Mouse (Mus musculus): Measurements from ENCODE around the gene Prkd2. TPM values are rescaled to one million over a fixed set of nuclear protein-coding genes. Genes with fewer than 3 reads are reported as not detected.
A peak's percentile ranks its signal among the peaks of the same experiment; 100 is the strongest.

Prkd2 gene
- polyA plus RNA-seq, 1 experiment: 6.8 TPM

- no peak overlapping the region for H3K27ac ChIP-seq (ENCODE audit: insufficient read depth, low read length)
These were observed 8.9 kb downstream of the Prkd2 start for GRCm38 (mm10) chr7:16851636-16852035.

GRCm38 (mm10) chr7:16853302-16853831, 10.7 kb downstream of the Prkd2 start:
- TF ChIP-seq CTCF (IDR thresholded peaks at IDR 0.05; ENCODE audit: extremely low read depth, insufficient read depth, low read length): no peak
- no peak for TF ChIP-seq POLR2A (IDR thresholded peaks at IDR 0.05; ENCODE audit: extremely low read depth, insufficient read depth, low read length)
- Histone ChIP-seq H3K27ac (ENCODE audit: insufficient read depth, low read length) (no peak overlapping the region), H3K4me1 (ENCODE audit: control insufficient read depth, insufficient read depth, low read length) (no peaks in the 10 kb centered on the region), H3K4me3 (ENCODE audit: insufficient read depth, low read length) (no peak overlapping the region)

More at GRCm38 (mm10) chr7:16851636-16852035, 8.9 kb downstream of the Prkd2 start:
- H3K4me3 ChIP-seq (ENCODE audit: insufficient read depth, low read length): no peak overlapping the region
- TF ChIP-seq CTCF (IDR thresholded peaks at IDR 0.05; ENCODE audit: extremely low read depth, insufficient read depth, low read length): no peak
- no peak for TF ChIP-seq POLR2A (IDR thresholded peaks at IDR 0.05; ENCODE audit: extremely low read depth, insufficient read depth, low read length)
- H3K4me1 ChIP-seq (ENCODE audit: control insufficient read depth, insufficient read depth, low read length): no peaks in the 10 kb centered on the region

DNA sequence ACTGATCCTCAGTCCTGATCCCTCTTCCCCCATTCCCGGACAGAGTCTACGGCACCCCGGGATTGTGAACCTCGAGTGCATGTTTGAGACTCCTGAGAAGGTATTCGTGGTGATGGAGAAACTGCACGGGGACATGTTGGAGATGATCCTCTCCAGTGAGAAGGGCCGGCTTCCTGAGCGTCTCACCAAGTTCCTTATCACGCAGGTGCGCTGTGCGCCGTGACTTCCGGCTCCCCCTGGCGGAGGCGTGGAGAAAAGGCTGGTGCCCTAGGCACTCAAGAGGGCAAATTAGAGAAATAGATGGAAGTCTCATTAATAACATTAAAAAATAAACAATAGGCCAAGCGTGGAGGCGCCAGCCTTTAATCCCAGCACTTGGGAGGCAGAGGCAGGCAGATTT, 15.6 kb downstream of the Prkd2 start:
- Histone ChIP-seq H3K4me1 (ENCODE audit: control insufficient read depth, insufficient read depth, low read length) (no peaks in the 10 kb centered on the region), H3K27ac (ENCODE audit: insufficient read depth, low read length) (no peak overlapping the region), H3K4me3 (ENCODE audit: insufficient read depth, low read length) (peak overlapping the region; percentile 25; the same call in 1 of the 2 replicates)
- TF ChIP-seq POLR2A (IDR thresholded peaks at IDR 0.05; ENCODE audit: extremely low read depth, insufficient read depth, low read length) (no peak), CTCF (IDR thresholded peaks at IDR 0.05; ENCODE audit: extremely low read depth, insufficient read depth, low read length) (peak; percentile 53)

GRCm38 (mm10) chr7:16859902-16860651, 17.4 kb downstream of the Prkd2 start:
- H3K4me1 ChIP-seq (ENCODE audit: control insufficient read depth, insufficient read depth, low read length): no peaks in the 10 kb centered on the region
- peak; percentile 64 for TF ChIP-seq CTCF (IDR thresholded peaks at IDR 0.05; ENCODE audit: extremely low read depth, insufficient read depth, low read length)
- no peak for TF ChIP-seq POLR2A (IDR thresholded peaks at IDR 0.05; ENCODE audit: extremely low read depth, insufficient read depth, low read length)
- no peak overlapping the region for H3K27ac ChIP-seq (ENCODE audit: insufficient read depth, low read length)
- no peak overlapping the region for H3K4me3 ChIP-seq (ENCODE audit: insufficient read depth, low read length)

DNA sequence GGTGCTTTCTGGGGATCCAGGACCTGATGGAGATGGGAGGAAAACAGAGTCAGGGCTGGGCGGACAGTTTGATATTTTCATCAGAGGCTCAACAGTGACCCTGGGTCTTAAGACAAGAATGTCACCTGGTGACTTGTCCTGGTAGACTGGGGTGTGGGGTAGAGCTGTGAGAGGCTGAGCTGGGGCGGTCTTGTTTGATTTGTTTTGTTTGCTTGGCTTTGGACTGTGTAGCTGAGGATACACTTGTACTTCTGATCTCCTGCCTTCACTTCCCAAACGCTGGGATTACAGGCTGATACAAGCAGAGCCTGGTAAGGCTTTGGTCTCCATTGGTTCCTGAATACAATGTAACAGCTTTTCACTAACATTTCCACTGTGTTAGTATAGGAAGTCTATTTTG, 24.8 kb downstream of the Prkd2 start:
- Histone ChIP-seq H3K4me3 (ENCODE audit: insufficient read depth, low read length) (no peak overlapping the region), H3K4me1 (ENCODE audit: control insufficient read depth, insufficient read depth, low read length) (no peaks in the 10 kb centered on the region), H3K27ac (ENCODE audit: insufficient read depth, low read length) (no peak overlapping the region)
- TF ChIP-seq CTCF (IDR thresholded peaks at IDR 0.05; ENCODE audit: extremely low read depth, insufficient read depth, low read length) (no peak), POLR2A (IDR thresholded peaks at IDR 0.05; ENCODE audit: extremely low read depth, insufficient read depth, low read length) (no peak)

DNA sequence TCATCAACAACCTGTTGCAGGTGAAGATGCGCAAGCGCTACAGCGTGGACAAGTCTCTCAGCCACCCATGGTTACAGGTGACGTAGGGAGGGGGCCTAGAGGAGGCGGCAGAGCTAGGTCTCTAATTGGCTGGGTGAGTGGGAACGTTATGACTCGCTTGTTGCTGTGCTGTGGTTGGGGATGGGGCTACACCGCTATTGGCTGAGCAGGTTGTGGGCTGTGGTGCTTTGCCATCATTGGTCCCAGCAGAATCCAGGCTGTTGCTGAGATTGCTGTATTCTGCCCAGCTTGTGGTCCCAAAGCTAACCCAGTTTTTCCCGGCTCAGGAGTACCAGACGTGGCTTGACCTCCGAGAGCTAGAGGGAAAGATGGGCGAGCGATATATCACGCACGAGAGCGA, 26.8 kb downstream of the Prkd2 start:
- Histone ChIP-seq H3K27ac (ENCODE audit: insufficient read depth, low read length) (peak overlapping the region; percentile 47), H3K4me1 (ENCODE audit: control insufficient read depth, insufficient read depth, low read length) (no peaks in the 10 kb centered on the region), H3K4me3 (ENCODE audit: insufficient read depth, low read length) (peak overlapping the region; percentile 35)
- TF ChIP-seq CTCF (IDR thresholded peaks at IDR 0.05; ENCODE audit: extremely low read depth, insufficient read depth, low read length): no peak
- TF ChIP-seq POLR2A (IDR thresholded peaks at IDR 0.05; ENCODE audit: extremely low read depth, insufficient read depth, low read length): peak; percentile 93

DNA sequence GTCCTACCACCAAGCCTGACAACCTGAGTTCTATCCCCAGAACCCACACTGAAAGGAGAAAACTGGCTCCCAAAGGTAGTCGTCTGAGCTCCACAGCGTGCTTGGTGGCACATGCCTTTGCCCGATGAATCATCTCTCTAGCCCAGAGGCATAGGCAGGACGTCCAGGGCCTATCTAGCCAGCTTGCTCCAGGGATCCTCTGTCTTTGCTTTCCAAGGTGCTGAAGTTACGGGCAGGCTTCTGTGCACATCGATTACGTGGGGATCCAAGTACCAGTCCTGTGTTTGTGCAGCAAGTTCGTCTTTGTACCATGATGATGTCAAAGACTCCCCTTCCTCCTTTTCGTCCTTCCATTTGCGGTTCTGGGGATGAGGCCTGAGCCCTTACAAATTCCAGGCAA, 28.9 kb downstream of the Prkd2 start:
- Histone ChIP-seq H3K4me3 (ENCODE audit: insufficient read depth, low read length) (no peak overlapping the region), H3K27ac (ENCODE audit: insufficient read depth, low read length) (no peak overlapping the region), H3K4me1 (ENCODE audit: control insufficient read depth, insufficient read depth, low read length) (no peaks in the 10 kb centered on the region)
- no peak for TF ChIP-seq POLR2A (IDR thresholded peaks at IDR 0.05; ENCODE audit: extremely low read depth, insufficient read depth, low read length)
- TF ChIP-seq CTCF (IDR thresholded peaks at IDR 0.05; ENCODE audit: extremely low read depth, insufficient read depth, low read length): no peak

DNA sequence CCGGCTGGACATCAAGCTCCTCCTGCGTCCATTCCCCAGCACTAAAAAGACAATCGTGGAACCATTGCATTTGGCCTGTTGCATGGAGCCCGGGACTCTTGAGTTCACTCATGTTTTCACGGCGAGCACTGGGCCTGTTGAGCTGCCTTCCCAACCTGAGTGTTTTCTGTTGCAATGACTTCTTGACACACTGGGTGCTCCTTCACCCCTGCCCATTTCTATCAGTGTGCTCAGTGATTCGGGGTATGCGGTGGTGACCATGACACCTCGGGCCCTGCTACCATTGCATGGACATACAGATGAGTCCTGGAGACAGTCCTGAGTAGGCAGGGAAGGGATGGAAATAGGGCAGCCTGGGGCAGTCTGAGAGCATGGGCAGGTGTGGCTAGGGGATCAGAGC, 29.8 kb downstream of the Prkd2 start:
- Histone ChIP-seq H3K27ac (ENCODE audit: insufficient read depth, low read length) (no peak overlapping the region), H3K4me1 (ENCODE audit: control insufficient read depth, insufficient read depth, low read length) (no peaks in the 10 kb centered on the region; the same call in 1 of the 2 replicates), H3K4me3 (ENCODE audit: insufficient read depth, low read length) (no peak overlapping the region)
- TF ChIP-seq POLR2A (IDR thresholded peaks at IDR 0.05; ENCODE audit: extremely low read depth, insufficient read depth, low read length) (no peak), CTCF (IDR thresholded peaks at IDR 0.05; ENCODE audit: extremely low read depth, insufficient read depth, low read length) (no peak)

GRCm38 (mm10) chr7:16873392-16873791, 30.7 kb downstream of the Prkd2 start:
- Histone ChIP-seq H3K4me1 (ENCODE audit: control insufficient read depth, insufficient read depth, low read length) (no peaks in the 10 kb centered on the region; the same call in 1 of the 2 replicates), H3K27ac (ENCODE audit: insufficient read depth, low read length) (no peak overlapping the region), H3K4me3 (ENCODE audit: insufficient read depth, low read length) (no peak overlapping the region)
- TF ChIP-seq CTCF (IDR thresholded peaks at IDR 0.05; ENCODE audit: extremely low read depth, insufficient read depth, low read length) (0 out of 2 replicates have a peak, but pooled peaks have one; percentile 0), POLR2A (IDR thresholded peaks at IDR 0.05; ENCODE audit: extremely low read depth, insufficient read depth, low read length) (no peak)

- TF ChIP-seq CTCF (IDR thresholded peaks at IDR 0.05; ENCODE audit: extremely low read depth, insufficient read depth, low read length) (peak; percentile 86), POLR2A (IDR thresholded peaks at IDR 0.05; ENCODE audit: extremely low read depth, insufficient read depth, low read length) (no peak)
- Histone ChIP-seq H3K27ac (ENCODE audit: insufficient read depth, low read length) (peak overlapping the region; percentile 69), H3K4me1 (ENCODE audit: control insufficient read depth, insufficient read depth, low read length) (no peaks in the 10 kb centered on the region; the same call in 1 of the 2 replicates), H3K4me3 (ENCODE audit: insufficient read depth, low read length) (peak overlapping the region; percentile 9; the same call in 1 of the 2 replicates)
These were observed 31.5 kb downstream of the Prkd2 start for GRCm38 (mm10) chr7:16874190-16874589.

Data from cortical plate, adult 2 months (tissue).